Mouse (Mus musculus): ENCODE measurements around the gene Mpv17. TPM values are rescaled to one million over a fixed set of nuclear protein-coding genes. Genes with fewer than 3 reads are reported as not detected.

Mpv17 gene
- polyA plus RNA-seq, 1 experiment from 2014 or later, result 56.1 TPM

DNA sequence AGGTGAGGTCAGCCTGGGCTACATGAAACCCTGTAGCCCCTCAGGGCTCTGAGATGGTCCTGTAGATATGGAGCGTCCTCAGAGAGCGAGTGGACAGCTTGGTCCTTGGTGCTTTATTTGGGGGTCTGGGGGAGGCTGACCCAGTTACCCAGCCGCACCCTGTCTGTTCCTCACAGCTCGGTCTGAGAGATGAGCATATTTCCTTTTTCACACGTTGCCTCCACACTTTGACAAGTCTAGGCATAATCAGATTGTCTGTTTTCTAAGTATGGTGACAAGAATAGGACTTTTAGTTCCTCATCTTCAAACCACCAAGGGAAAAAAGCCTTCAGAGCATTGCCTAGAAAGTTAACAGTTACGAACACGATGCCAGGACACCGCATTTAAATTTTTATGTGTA lies 32.9 kb downstream of the Mpv17 start:
- Histone ChIP-seq H3K27me3 (replicated peaks; ENCODE audit: control insufficient read depth, insufficient read depth, low read length) (0 out of 2 replicates have a peak, but pooled peaks cover 2% of the 10 kb centered on the region), H3K9me3 (ENCODE audit: control insufficient read depth, low read length) (no peaks in the 10 kb centered on the region), H3K4me2 (ENCODE audit: low read length) (no peak overlapping the region), H3K4me1 (ENCODE audit: control insufficient read depth, insufficient read depth, low read depth, low read length) (no peaks in the 10 kb centered on the region), H3K9ac (ENCODE audit: low read depth, low read length) (no peak overlapping the region), H3K27ac (ENCODE audit: low read depth, low read length) (no peak overlapping the region), H3K4me3 (ENCODE audit: low read length) (no peak overlapping the region), H3K36me3 (ENCODE audit: control insufficient read depth, insufficient read depth, low read length) (no peaks in the 10 kb centered on the region)
- no peak for ATAC-seq
- WGBS, result 86% methylated on average over 8 of the region's 8 CpGs

DNA sequence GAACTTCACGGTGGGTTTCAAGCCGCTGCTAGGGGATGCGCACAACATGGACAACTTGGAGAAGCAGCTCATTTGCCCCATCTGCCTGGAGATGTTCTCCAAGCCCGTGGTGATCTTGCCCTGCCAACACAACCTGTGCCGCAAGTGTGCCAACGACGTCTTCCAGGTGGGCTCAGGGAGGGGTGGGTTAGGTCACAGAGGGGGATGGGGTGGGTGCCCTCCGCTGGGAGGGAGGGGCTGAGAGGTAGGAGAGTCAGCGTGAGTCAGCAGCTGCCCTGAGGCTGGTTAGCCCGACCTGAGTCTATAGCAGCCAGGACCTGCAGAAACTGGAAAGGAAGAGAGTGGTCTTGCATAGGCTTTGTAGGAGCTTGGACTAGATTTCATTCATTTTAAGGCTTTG lies 37.1 kb downstream of the Mpv17 start:
- no peak for ATAC-seq
- Histone ChIP-seq H3K36me3 (ENCODE audit: control insufficient read depth, insufficient read depth, low read length) (no peaks in the 10 kb centered on the region), H3K4me1 (ENCODE audit: control insufficient read depth, insufficient read depth, low read depth, low read length) (no peaks in the 10 kb centered on the region), H3K4me3 (ENCODE audit: low read length) (no peak overlapping the region), H3K27me3 (replicated peaks; ENCODE audit: control insufficient read depth, insufficient read depth, low read length) (0 out of 2 replicates have a peak, but pooled peaks cover 2% of the 10 kb centered on the region), H3K4me2 (ENCODE audit: low read length) (no peak overlapping the region), H3K9ac (ENCODE audit: low read depth, low read length) (no peak overlapping the region), H3K9me3 (ENCODE audit: control insufficient read depth, low read length) (0 out of 2 replicates have a peak, but pooled peaks cover 2% of the 10 kb centered on the region), H3K27ac (ENCODE audit: low read depth, low read length) (no peak overlapping the region)
- WGBS, result 30% methylated on average over 10 of the region's 10 CpGs

DNA sequence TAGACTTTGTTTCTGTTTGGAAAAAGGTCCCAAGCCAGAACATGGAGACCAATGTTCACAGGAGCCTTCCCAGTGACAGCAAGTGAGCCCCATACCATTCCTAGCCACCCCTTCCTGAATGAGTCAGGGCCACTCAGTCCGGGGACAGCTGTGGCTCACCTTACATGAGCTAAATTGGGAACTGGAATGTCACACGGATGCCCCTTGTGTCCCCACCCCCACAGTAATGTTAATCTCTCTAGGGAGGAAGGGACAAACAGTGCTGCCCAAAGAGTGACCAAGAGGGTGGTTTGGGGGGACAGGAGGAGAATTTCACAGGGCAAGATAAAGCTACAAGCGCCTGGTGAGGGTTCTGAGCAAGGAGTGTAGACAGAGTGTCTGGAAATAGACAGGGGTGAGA lies 37.7 kb downstream of the Mpv17 start, which contains the start of gene Trim54:
TSS of gene Trim54 (plus strand) at position 359 of the 400 bp plus-strand sequence.
- Histone ChIP-seq H3K9ac (ENCODE audit: low read depth, low read length) (no peak within 1 kb of the TSS), H3K4me3 (ENCODE audit: low read length) (no peak within 1 kb of the TSS), H3K9me3 (ENCODE audit: control insufficient read depth, low read length) (0 out of 2 replicates have a peak, but pooled peaks cover 2% of the 10 kb centered on the region), H3K4me1 (ENCODE audit: control insufficient read depth, insufficient read depth, low read depth, low read length) (no peaks in the 10 kb centered on the region), H3K36me3 (ENCODE audit: control insufficient read depth, insufficient read depth, low read length) (no peaks in the 10 kb centered on the region), H3K4me2 (ENCODE audit: low read length) (no peak within 1 kb of the TSS), H3K27me3 (replicated peaks; ENCODE audit: control insufficient read depth, insufficient read depth, low read length) (0 out of 2 replicates have a peak, but pooled peaks cover 2% of the 10 kb centered on the region), H3K27ac (ENCODE audit: low read depth, low read length) (no peak within 1 kb of the TSS)
- no peak for ATAC-seq
- 51% methylated on average over 3 of the region's 3 CpGs for WGBS

DNA sequence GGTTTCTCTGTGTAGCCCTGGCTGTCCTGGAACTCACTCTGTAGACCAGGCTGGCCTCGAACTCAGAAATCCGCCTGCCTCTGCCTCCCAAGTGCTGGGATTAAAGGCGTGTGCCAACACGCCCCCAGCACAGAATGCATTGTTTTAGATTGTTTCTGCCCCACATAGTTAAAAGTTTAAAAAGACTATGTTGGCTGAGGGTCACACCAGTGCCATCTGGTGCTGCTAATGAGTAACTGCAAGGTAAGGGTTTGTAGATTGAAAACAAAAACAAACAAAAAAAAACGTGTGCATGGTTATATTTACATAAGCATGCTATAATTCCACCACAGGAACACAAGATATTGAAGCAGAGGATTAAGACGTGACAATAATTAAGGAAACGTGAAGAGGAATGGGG lies 43.3 kb downstream of the Mpv17 start:
- 44% methylated on average over 7 of the region's 7 CpGs for WGBS
- Histone ChIP-seq H3K9me3 (ENCODE audit: control insufficient read depth, low read length) (0 out of 2 replicates have a peak, but pooled peaks cover 2% of the 10 kb centered on the region), H3K27me3 (replicated peaks; ENCODE audit: control insufficient read depth, insufficient read depth, low read length) (no peaks in the 10 kb centered on the region), H3K4me1 (ENCODE audit: control insufficient read depth, insufficient read depth, low read depth, low read length) (no peaks in the 10 kb centered on the region), H3K9ac (ENCODE audit: low read depth, low read length) (no peak overlapping the region), H3K27ac (ENCODE audit: low read depth, low read length) (no peak overlapping the region), H3K4me2 (ENCODE audit: low read length) (no peak overlapping the region), H3K36me3 (ENCODE audit: control insufficient read depth, insufficient read depth, low read length) (no peaks in the 10 kb centered on the region), H3K4me3 (ENCODE audit: low read length) (no peak overlapping the region)
- ATAC-seq, result no peak

DNA sequence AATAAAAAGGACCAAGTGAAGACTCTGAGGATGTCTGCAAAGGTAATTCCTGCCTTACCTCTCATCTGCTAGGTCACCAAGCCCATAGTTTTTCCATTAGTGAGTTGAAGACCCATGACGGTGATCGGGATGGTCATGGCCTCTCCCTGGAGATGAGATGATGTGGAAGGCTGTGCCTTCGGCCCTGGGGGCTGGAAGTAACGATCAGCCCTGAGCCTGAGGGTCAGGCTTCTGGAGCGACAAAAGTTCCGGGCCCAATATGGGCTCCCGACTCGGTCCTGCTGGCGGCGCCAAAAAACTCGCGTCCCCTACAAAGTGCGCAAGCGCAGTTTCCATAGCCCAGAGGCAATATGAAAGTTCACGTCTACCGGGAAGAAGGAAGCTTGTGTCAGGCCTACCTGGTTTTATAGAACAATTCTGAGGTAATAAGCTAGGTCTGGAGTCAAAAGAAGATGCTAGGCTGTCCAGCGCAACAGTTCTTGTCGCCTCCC lies 46.0 kb downstream of the Mpv17 start, which contains the start of gene Slc30a3:
TSS of gene Slc30a3 (minus strand) at position 238 of the 491 bp plus-strand sequence.
- Histone ChIP-seq H3K4me3 (ENCODE audit: low read length) (no peak within 1 kb of the TSS), H3K4me1 (ENCODE audit: control insufficient read depth, insufficient read depth, low read depth, low read length) (no peaks in the 10 kb centered on the region), H3K27ac (ENCODE audit: low read depth, low read length) (no peak within 1 kb of the TSS), H3K9ac (ENCODE audit: low read depth, low read length) (no peak within 1 kb of the TSS), H3K9me3 (ENCODE audit: control insufficient read depth, low read length) (no peaks in the 10 kb centered on the region), H3K36me3 (ENCODE audit: control insufficient read depth, insufficient read depth, low read length) (no peaks in the 10 kb centered on the region), H3K27me3 (replicated peaks; ENCODE audit: control insufficient read depth, insufficient read depth, low read length) (no peaks in the 10 kb centered on the region), H3K4me2 (ENCODE audit: low read length) (no peak within 1 kb of the TSS)
- 93% methylated on average over 18 of the region's 18 CpGs for WGBS
- ATAC-seq, result no peak

DNA sequence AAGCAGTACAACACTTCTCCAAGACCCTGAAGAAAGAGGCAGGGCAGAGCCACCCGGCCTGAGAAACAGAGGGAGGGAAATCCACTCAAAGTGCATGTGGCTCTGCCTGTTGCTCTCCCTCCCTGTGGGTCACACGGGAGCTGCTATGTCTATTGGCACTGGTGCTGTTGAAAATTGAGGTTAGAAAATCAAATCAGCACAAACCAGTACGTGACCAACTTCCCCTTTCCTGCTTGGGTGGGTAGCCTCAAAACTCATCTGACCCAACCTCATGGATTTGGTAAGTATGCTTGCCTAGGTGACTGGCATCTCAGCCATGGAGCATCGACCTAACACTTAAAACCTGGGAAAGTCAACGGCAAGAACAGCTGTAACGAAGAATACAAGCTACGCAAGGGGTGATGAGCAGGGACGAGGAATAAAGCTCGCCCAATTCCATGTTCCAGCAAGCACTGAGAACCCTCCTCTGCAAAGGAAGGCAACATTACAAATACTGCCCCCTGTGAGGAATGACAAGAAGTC lies 48.2 kb downstream of the Mpv17 start, which contains the start of gene Dnajc5g:
TSS of gene Dnajc5g (plus strand) at position 472 of the 522 bp plus-strand sequence.
- Histone ChIP-seq H3K27me3 (replicated peaks; ENCODE audit: control insufficient read depth, insufficient read depth, low read length) (no peaks in the 10 kb centered on the region), H3K9ac (ENCODE audit: low read depth, low read length) (no peak within 1 kb of the TSS), H3K36me3 (ENCODE audit: control insufficient read depth, insufficient read depth, low read length) (no peaks in the 10 kb centered on the region), H3K9me3 (ENCODE audit: control insufficient read depth, low read length) (no peaks in the 10 kb centered on the region), H3K27ac (ENCODE audit: low read depth, low read length) (no peak within 1 kb of the TSS), H3K4me1 (ENCODE audit: control insufficient read depth, insufficient read depth, low read depth, low read length) (no peaks in the 10 kb centered on the region), H3K4me3 (ENCODE audit: low read length) (no peak within 1 kb of the TSS), H3K4me2 (ENCODE audit: low read length) (no peak within 1 kb of the TSS)
- ATAC-seq, result no peak
- 92% methylated on average over 9 of the region's 9 CpGs for WGBS

DNA sequence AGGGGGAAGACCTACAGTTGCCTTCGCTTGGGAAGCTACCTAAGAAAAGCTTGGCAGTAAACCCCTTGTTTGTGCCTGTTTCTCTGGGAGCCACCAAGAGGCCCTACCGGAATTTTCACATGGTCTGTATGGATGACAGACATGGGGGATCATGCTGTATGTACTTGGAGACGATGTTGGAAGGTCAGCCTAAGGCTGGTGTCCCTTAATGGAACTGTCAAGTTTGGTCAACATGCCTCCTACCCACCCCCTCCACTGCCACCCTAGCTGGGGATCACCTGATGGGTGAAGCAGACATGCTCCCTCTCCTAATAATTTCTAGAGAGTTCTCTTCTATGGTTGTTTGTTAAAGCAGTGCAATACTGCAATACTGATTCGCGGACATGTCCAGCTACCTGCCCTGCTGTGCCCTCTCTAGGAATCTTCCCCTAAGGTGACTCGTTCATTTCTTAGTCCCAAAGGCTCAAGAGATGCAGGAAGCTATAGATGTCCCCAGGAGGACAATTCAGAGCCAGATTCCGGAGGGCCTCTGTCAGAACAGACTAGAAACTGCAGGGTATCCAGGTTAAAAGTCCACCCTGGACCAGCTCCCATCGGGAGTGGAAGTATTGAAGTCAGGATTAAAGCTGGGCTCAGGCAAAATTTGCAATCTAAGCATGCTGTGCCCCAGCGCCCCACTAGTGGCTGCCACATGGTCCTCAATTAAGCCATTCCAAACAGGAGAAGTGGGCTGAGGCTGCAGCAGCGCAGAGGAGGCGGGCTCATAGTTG lies 58.2 kb downstream of the Mpv17 start:
- Histone ChIP-seq H3K4me3 (ENCODE audit: low read length) (peak overlapping the region; percentile 50; the same call in 1 of the 2 replicates), H3K4me2 (ENCODE audit: low read length) (peak overlapping the region; percentile 68), H3K36me3 (ENCODE audit: control insufficient read depth, insufficient read depth, low read length) (no peaks in the 10 kb centered on the region), H3K4me1 (ENCODE audit: control insufficient read depth, insufficient read depth, low read depth, low read length) (peaks cover 24% of the 10 kb centered on the region), H3K9me3 (ENCODE audit: control insufficient read depth, low read length) (no peaks in the 10 kb centered on the region), H3K9ac (ENCODE audit: low read depth, low read length) (no peak overlapping the region), H3K27me3 (replicated peaks; ENCODE audit: control insufficient read depth, insufficient read depth, low read length) (peaks cover 39% of the 10 kb centered on the region), H3K27ac (ENCODE audit: low read depth, low read length) (no peak overlapping the region)
- 20% methylated on average over 11 of the region's 11 CpGs for WGBS
- ATAC-seq, result no peak

DNA sequence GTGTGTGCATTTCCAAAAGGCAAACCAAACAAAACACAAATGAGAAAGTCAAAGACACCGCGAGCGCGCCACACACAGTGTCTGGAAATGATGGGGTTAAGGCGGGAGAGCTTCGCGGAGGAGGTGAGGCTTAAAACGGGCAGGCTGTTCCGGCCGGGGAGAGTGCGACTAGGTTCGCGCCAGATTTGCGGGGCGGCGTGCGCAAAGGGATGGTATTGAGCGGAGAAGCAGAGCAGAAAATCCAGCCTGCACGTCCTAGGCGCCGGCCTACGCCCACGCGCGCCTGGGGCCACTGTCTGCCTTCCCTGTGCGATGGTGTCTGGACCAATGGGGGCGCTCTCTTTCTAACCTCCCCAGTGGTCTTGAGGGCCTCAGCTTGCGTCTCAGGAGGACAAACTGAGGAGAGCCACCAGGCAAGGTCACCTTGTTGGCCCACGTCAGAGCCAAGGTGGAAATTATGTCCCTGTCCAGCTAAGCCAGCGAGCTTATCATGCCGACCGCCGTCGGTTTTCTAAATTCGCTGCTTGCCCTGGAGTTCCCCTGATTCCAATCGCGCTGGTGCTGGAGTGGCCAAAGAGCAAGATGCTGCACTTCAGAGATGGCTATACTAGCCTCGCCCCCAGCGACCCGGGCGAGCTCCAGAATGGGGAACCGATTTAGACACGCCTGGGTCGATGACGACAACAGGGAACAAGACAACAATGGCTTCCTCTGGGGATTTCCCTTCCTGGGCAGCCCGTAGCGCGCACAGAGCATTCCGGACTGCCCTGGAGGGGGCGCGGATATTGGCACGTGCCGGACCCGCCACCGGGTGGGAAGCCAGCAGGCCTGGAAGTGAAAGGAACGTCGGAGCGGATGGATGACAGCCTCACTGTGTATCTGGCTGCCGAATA lies 59.0 kb downstream of the Mpv17 start:
- H3K36me3 ChIP-seq (ENCODE audit: control insufficient read depth, insufficient read depth, low read length), result no peaks in the 10 kb centered on the region
- ATAC-seq, result no peak
- no peak overlapping the region for H3K27ac ChIP-seq (ENCODE audit: low read depth, low read length)
- under 1% methylated on average over 59 of the region's 59 CpGs for WGBS
- peak overlapping the region; percentile 68 for H3K4me2 ChIP-seq (ENCODE audit: low read length)
- H3K9me3 ChIP-seq (ENCODE audit: control insufficient read depth, low read length), result no peaks in the 10 kb centered on the region
- H3K9ac ChIP-seq (ENCODE audit: low read depth, low read length), result peak overlapping the region; percentile 28; the same call in 1 of the 2 replicates
- H3K4me1 ChIP-seq (ENCODE audit: control insufficient read depth, insufficient read depth, low read depth, low read length), result peaks cover 24% of the 10 kb centered on the region
- H3K27me3 ChIP-seq (replicated peaks; ENCODE audit: control insufficient read depth, insufficient read depth, low read length), result peaks cover 42% of the 10 kb centered on the region
- peak overlapping the region; percentile 50 for H3K4me3 ChIP-seq (ENCODE audit: low read length)
